Mouse (Mus musculus) CH12.LX (cell line): ENCODE measurements around the gene Rps6ka5.

ENCODE experiments used
- CHD1 ChIP-seq: IDR thresholded peaks from 2 replicates; pipeline ENCODE4 v1.6.1; 2012; ENCODE audit warnings: low read depth, low read length, improper control_type of control experiment, inconsistent platforms
- CTCF ChIP-seq, 2 experiments: IDR thresholded peaks in 1 of 2; conservative IDR thresholded peaks in 1 of 2; 2 replicates each; pipeline ENCODE4 v1.5.1; 2011 to 2012; ENCODE audit warnings: low read depth in 2 of 2, low read length in 2 of 2, improper control_type of control experiment in 1 of 2, inconsistent platforms in 1 of 2, mild to moderate bottlenecking in 1 of 2, moderate library complexity in 1 of 2
- GABPA ChIP-seq: IDR thresholded peaks from 2 replicates; pipeline ENCODE4 v1.6.1; 2012; ENCODE audit warnings: low read depth, low read length, improper control_type of control experiment, inconsistent platforms; ENCODE audit not compliant: insufficient replicate concordance
- JUND ChIP-seq: conservative IDR thresholded peaks from 2 replicates; pipeline ENCODE4 v1.6.1; 2011; ENCODE audit warnings: low read depth, low read length, improper control_type of control experiment
- MAZ ChIP-seq: IDR thresholded peaks from 2 replicates; pipeline ENCODE4 v1.6.1; 2012; ENCODE audit warnings: low read depth, mild to moderate bottlenecking, inconsistent platforms, low read length, improper control_type of control experiment, moderate library complexity
- MEF2A ChIP-seq: IDR thresholded peaks from 2 replicates; pipeline ENCODE4 v1.6.1; 2014; ENCODE audit warnings: low read depth, mild to moderate bottlenecking, inconsistent platforms, low read length, improper control_type of control experiment, borderline replicate concordance
- MXI1 ChIP-seq: IDR thresholded peaks from 2 replicates; pipeline ENCODE4 v1.6.1; 2011; ENCODE audit warnings: mild to moderate bottlenecking, low read depth, low read length, improper control_type of control experiment
- NRF1 ChIP-seq: IDR thresholded peaks from 2 replicates; pipeline ENCODE4 v1.6.1; 2014; ENCODE audit warnings: low read depth, mild to moderate bottlenecking, inconsistent platforms, low read length, improper control_type of control experiment, moderate library complexity
- POLR2A ChIP-seq: IDR thresholded peaks from 2 replicates; pipeline ENCODE4 v1.6.1; 2011; ENCODE audit warnings: low read depth, mild to moderate bottlenecking, improper control_type of control experiment, low read length
- TBP ChIP-seq: conservative IDR thresholded peaks from 2 replicates; pipeline ENCODE4 v1.6.1; 2011; ENCODE audit warnings: low read depth, low read length, improper control_type of control experiment
- TCF12 ChIP-seq: IDR thresholded peaks from 2 replicates; pipeline ENCODE4 v1.6.1; 2014; ENCODE audit warnings: low read depth, mild to moderate bottlenecking, inconsistent platforms, low read length, improper control_type of control experiment
- ZNF384 ChIP-seq: IDR thresholded peaks from 2 replicates; pipeline ENCODE4 v1.6.1; 2012; ENCODE audit warnings: low read depth, low read length, improper control_type of control experiment, inconsistent platforms

GRCm38 (mm10) chr12:100681752-100682151 lies 45.0 kb downstream of the Rps6ka5 start:
- TF ChIP-seq CTCF (conservative IDR thresholded peaks at IDR 0.05 in 1 of 2, IDR thresholded peaks at IDR 0.05 in 1 of 2; ENCODE audit: low read depth in 2 of 2, low read length in 2 of 2) (no peak), POLR2A (no peak), GABPA (no peak), TBP (no peak), ZNF384 (no peak), MAZ (no peak), MEF2A (no peak), TCF12 (no peak), JUND (no peak), NRF1 (no peak), MXI1 (no peak), CHD1 (no peak)
